ENCODE assay signal across 8 mouse cellular contexts in genomic region chr16:13256667-13257527, GRCm38 (mm10). TPM values are rescaled to one million over a fixed set of nuclear protein-coding genes. Genes with fewer than 3 reads are reported as not detected.
DNase-seq lines count a peak whose midpoint lies in the region; ATAC-seq and TF ChIP-seq lines count a peak whose summit lies in the region.

No protein-coding gene starts in this region.

- peak; percentile 80 for ATAC-seq in embryonic facial prominence, embryonic 12.5 days (ENCODE audit: insufficient number of reproducible peaks, insufficient read depth, low FRiP score, low TSS enrichment)
- peak; percentile 69 for ATAC-seq in liver, embryonic 11.5 days (replicated peaks; ENCODE audit: low FRiP score)

- TF ChIP-seq CTCF in ES-Bruce4 (IDR thresholded peaks at IDR 0.05; ENCODE audit: low read depth, low read length): no peak

- peak; percentile 10 for DNase-seq in kidney, adult 18-20 months
- DNase-seq in kidney, postnatal 14 days: no peak
- DNase-seq in heart, postnatal 4 days: peak; percentile 51
- no peak for DNase-seq in liver, embryonic 11.5 days (ENCODE audit: low spot score)
- peak; percentile 31 for DNase-seq in naive thymus-derived CD4-positive, alpha-beta T cell, adult 2 months (ENCODE audit: low read depth)
- peak; percentile 68 for DNase-seq in thymus, postnatal 4 days

- no peak for TF ChIP-seq POLR2A in ES-Bruce4 (IDR thresholded peaks at IDR 0.05; ENCODE audit: insufficient read depth, low read length)

- H3K4me1 ChIP-seq in ES-Bruce4 (ENCODE audit: control insufficient read depth, insufficient read depth, low read length): no peaks in the 10 kb centered on the region
- H3K4me1 ChIP-seq in embryonic facial prominence, embryonic 12.5 days: peaks cover 10% of the 10 kb centered on the region
- H3K4me1 ChIP-seq in liver, embryonic 11.5 days (replicated peaks; ENCODE audit: control insufficient read depth, insufficient read depth, low read length): peaks cover 7% of the 10 kb centered on the region; the same call in 1 of the 2 replicates

- H3K27ac ChIP-seq in ES-Bruce4 (ENCODE audit: insufficient read depth, low read length): no peak overlapping the region
- H3K27ac ChIP-seq in embryonic facial prominence, embryonic 12.5 days: peak overlapping the region; percentile 88
- peak overlapping the region; percentile 39 for H3K27ac ChIP-seq in liver, embryonic 11.5 days (ENCODE audit: low read depth, low read length)

- no peak for TF ChIP-seq EP300 in ES-Bruce4 (IDR thresholded peaks at IDR 0.05; ENCODE audit: insufficient read depth, low read depth, low read length)

- whole genome bisulfite sequencing in embryonic facial prominence, embryonic 12.5 days: 5% methylated on average over 64 of the region's 64 CpGs
- 6% methylated on average over 61 of the region's 64 CpGs for WGBS in liver, embryonic 11.5 days

- peak overlapping the region; percentile 77 for H3K9ac ChIP-seq in ES-Bruce4 (ENCODE audit: low read depth, poor library complexity, severe bottlenecking)
- H3K9ac ChIP-seq in embryonic facial prominence, embryonic 12.5 days: peak overlapping the region; percentile 88
- peak overlapping the region; percentile 80 for H3K9ac ChIP-seq in liver, embryonic 11.5 days (ENCODE audit: low read depth, low read length)

- H3K9me3 ChIP-seq in ES-Bruce4 (replicated peaks; ENCODE audit: control insufficient read depth, insufficient read depth, low read length, poor library complexity, severe bottlenecking): no peaks in the 10 kb centered on the region
- H3K9me3 ChIP-seq in embryonic facial prominence, embryonic 12.5 days: no peaks in the 10 kb centered on the region
- no peaks in the 10 kb centered on the region for H3K9me3 ChIP-seq in liver, embryonic 11.5 days (ENCODE audit: control insufficient read depth, low read length)

- H3K36me3 ChIP-seq in ES-Bruce4 (ENCODE audit: control insufficient read depth, insufficient read depth, low read length, poor library complexity, severe bottlenecking): no peaks in the 10 kb centered on the region
- H3K36me3 ChIP-seq in embryonic facial prominence, embryonic 12.5 days: no peaks in the 10 kb centered on the region
- no peaks in the 10 kb centered on the region for H3K36me3 ChIP-seq in liver, embryonic 11.5 days (ENCODE audit: control insufficient read depth, insufficient read depth, low read length)

- no peaks in the 10 kb centered on the region for H3K27me3 ChIP-seq in ES-Bruce4 (ENCODE audit: control insufficient read depth, insufficient read depth, low read length, poor library complexity, severe bottlenecking)
- H3K27me3 ChIP-seq in embryonic facial prominence, embryonic 12.5 days: no peaks in the 10 kb centered on the region
- no peaks in the 10 kb centered on the region; the same call in 1 of the 2 replicates for H3K27me3 ChIP-seq in liver, embryonic 11.5 days (replicated peaks; ENCODE audit: control insufficient read depth, insufficient read depth, low read length)

- H3K4me2 ChIP-seq in embryonic facial prominence, embryonic 12.5 days (replicated peaks): peak overlapping the region; percentile 81
- H3K4me2 ChIP-seq in liver, embryonic 11.5 days: peak overlapping the region; percentile 98

- H3K4me3 ChIP-seq in ES-Bruce4 (ENCODE audit: low read depth, low read length): peak overlapping the region; percentile 94
- H3K4me3 ChIP-seq in embryonic facial prominence, embryonic 12.5 days: peak overlapping the region; percentile 88
- H3K4me3 ChIP-seq in liver, embryonic 11.5 days (ENCODE audit: low read depth, low read length): peak overlapping the region; percentile 82

RNA-seq across cellular contexts. Expression of gene Mrtfb, which starts 0.6 kb away (rescaled TPM):
- 19.9 and 20.7 TPM in 2 replicates for polyA plus RNA-seq in ES-Bruce4 (2011; ENCODE audit: insufficient read depth, insufficient read length, low read depth, missing spikeins)
- 22.5 and 25.3 TPM in 2 replicates for polyA plus RNA-seq in embryonic facial prominence, embryonic 12.5 days (2016; fragmentation: Nextera tagmentation; extraction: Ambion mirVana)
- total RNA-seq in heart, postnatal 4 days (2021): 10 to 100 TPM; 29.9 to 30.4 TPM
- polyA plus RNA-seq in liver, embryonic 11.5 days (2014; fragmentation: Nextera tagmentation; extraction: Ambion mirVana): 12.1 and 14.8 TPM in 2 replicates

Comparison
In these comparisons a context has a peak if more than half of its experiments do, and no peak if none do; other contexts are left out.
1. DNase-seq: peak in kidney, adult 18-20 months (single experiment), heart, postnatal 4 days (single experiment), naive thymus-derived CD4-positive, alpha-beta T cell, adult 2 months (single experiment) and thymus, postnatal 4 days (single experiment); none in kidney, postnatal 14 days (single experiment) and liver, embryonic 11.5 days (single experiment).
2. Peak in every context shown above with its lines, with median percentiles within 50 percentile points of each other: H3K4me3 ChIP-seq and H3K9ac ChIP-seq.